Comparison of ENCODE assay signal across 7 mouse cellular contexts in genomic region chr14:84448381-84448771, GRCm38 (mm10). TPM values are rescaled to one million over a fixed set of nuclear protein-coding genes. Genes with fewer than 3 reads are reported as not detected.
DNase-seq lines count a peak whose midpoint lies in the region; ATAC-seq and TF ChIP-seq lines count a peak whose summit lies in the region.

No protein-coding gene starts in this region.

- intact Hi-C loops in gastrocnemius, postnatal 14 days (cut with DNase I; ENCODE audit: low total_unique reads): no loop called here

- H3K27me3 ChIP-seq in embryonic facial prominence, embryonic 10.5 days (replicated peaks; ENCODE audit: low read depth, poor library complexity, severe bottlenecking): peaks cover 57% of the 10 kb centered on the region
- H3K27me3 ChIP-seq in hindbrain, postnatal 0 days (ENCODE audit: insufficient read depth, low read length): no peaks in the 10 kb centered on the region
- H3K27me3 ChIP-seq in lung, embryonic 16.5 days (ENCODE audit: control insufficient read depth, insufficient read depth, low read depth, low read length): peaks cover 29% of the 10 kb centered on the region

- peaks cover 0 to 15% of the 10 kb centered on the region in 2 experiments; a peak in 1 of 4 replicates for H3K4me1 ChIP-seq in ES-E14 (ENCODE audit: control insufficient read depth in 2 of 2, insufficient read depth in 2 of 2, low read length in 2 of 2, poor library complexity in 1 of 2)
- H3K4me1 ChIP-seq in embryonic facial prominence, embryonic 10.5 days: peaks cover 34% of the 10 kb centered on the region
- peaks cover 5% of the 10 kb centered on the region; the same call in 1 of the 2 replicates for H3K4me1 ChIP-seq in hindbrain, postnatal 0 days (ENCODE audit: insufficient read depth, low read length)
- peaks cover 9% of the 10 kb centered on the region for H3K4me1 ChIP-seq in lung, embryonic 16.5 days (replicated peaks; ENCODE audit: control insufficient read depth, insufficient read depth, low read length)

- H3K4me2 ChIP-seq in hindbrain, postnatal 0 days (ENCODE audit: low read depth, low read length): peak overlapping the region; percentile 85
- peak overlapping the region; percentile 64 for H3K4me2 ChIP-seq in lung, embryonic 16.5 days (ENCODE audit: low read depth, low read length)

- 2% methylated on average over 15 of the region's 15 CpGs for WGBS in embryonic facial prominence, embryonic 10.5 days
- WGBS in hindbrain, postnatal 0 days: 2% methylated on average over 15 of the region's 15 CpGs
- WGBS in lung, embryonic 16.5 days: 4% methylated on average over 15 of the region's 15 CpGs

- no peak for TF ChIP-seq CTCF in hindbrain, postnatal 0 days (IDR thresholded peaks at IDR 0.05; ENCODE audit: low read depth)

- no peak for ATAC-seq in hindbrain, postnatal 0 days
- no peak for ATAC-seq in lung, embryonic 16.5 days (ENCODE audit: low read depth)
- no peak for ATAC-seq in erythroid progenitor cell, adult 5-6 weeks (replicated peaks; ENCODE audit: low FRiP score, poor library complexity, severe bottlenecking)

- no peak overlapping the region for H3K27ac ChIP-seq in ES-E14 (ENCODE audit: insufficient read depth, low read depth, low read length, poor library complexity, severe bottlenecking)
- no peak overlapping the region for H3K27ac ChIP-seq in embryonic facial prominence, embryonic 10.5 days (replicated peaks)
- H3K27ac ChIP-seq in hindbrain, postnatal 0 days: 0 out of 2 replicates have a peak overlapping the region, but pooled peaks have one; percentile 8
- H3K27ac ChIP-seq in lung, embryonic 16.5 days (ENCODE audit: low read length): no peak overlapping the region

- no peak overlapping the region for H3K9ac ChIP-seq in ES-E14 (ENCODE audit: insufficient read depth, low read depth, low read length, poor library complexity, severe bottlenecking)
- peak overlapping the region; percentile 76 for H3K9ac ChIP-seq in hindbrain, postnatal 0 days (replicated peaks; ENCODE audit: low read length)
- H3K9ac ChIP-seq in lung, embryonic 16.5 days (ENCODE audit: low read length): peak overlapping the region; percentile 62

- no peaks in the 10 kb centered on the region for H3K9me3 ChIP-seq in ES-E14 (ENCODE audit: control insufficient read depth, insufficient read depth, low read depth, low read length)
- no peaks in the 10 kb centered on the region for H3K9me3 ChIP-seq in embryonic facial prominence, embryonic 10.5 days
- no peaks in the 10 kb centered on the region for H3K9me3 ChIP-seq in hindbrain, postnatal 0 days (ENCODE audit: low read length)
- H3K9me3 ChIP-seq in lung, embryonic 16.5 days (ENCODE audit: control insufficient read depth, low read length): no peaks in the 10 kb centered on the region

- no peak for DNase-seq in ES-E14 (ENCODE audit: low read depth, low spot score)
- DNase-seq in embryonic facial prominence, embryonic 10.5 days (ENCODE audit: low spot score): peak; percentile 40
- DNase-seq in hindbrain, postnatal 0 days (ENCODE audit: low spot score): no peak
- DNase-seq in frontal cortex, postnatal 36 days (ENCODE audit: low spot score in 2 of 2): no peak
- DNase-seq in gastrocnemius, postnatal 14 days: no peak

- H3K4me3 ChIP-seq in ES-E14 (ENCODE audit: insufficient read depth in 1 of 2, low read depth in 1 of 2, low read length in 2 of 2, poor library complexity in 1 of 2, severe bottlenecking in 1 of 2): peak overlapping the region; percentile 43 to 49; a peak in 3 of 4 replicates
- peak overlapping the region; percentile 70 for H3K4me3 ChIP-seq in embryonic facial prominence, embryonic 10.5 days
- peak overlapping the region; percentile 81 for H3K4me3 ChIP-seq in hindbrain, postnatal 0 days (ENCODE audit: low read length)
- peak overlapping the region; percentile 66 for H3K4me3 ChIP-seq in lung, embryonic 16.5 days (ENCODE audit: low read length)

- in situ Hi-C loops in ES-E14 (cut with MboI; ENCODE audit: low sequenced_read_pairs in 2 of 2, unreplicated experiment in 2 of 2): no loop called here

- H3K36me3 ChIP-seq in ES-E14 (ENCODE audit: control insufficient read depth, insufficient read depth, low read length, poor library complexity, severe bottlenecking): no peaks in the 10 kb centered on the region
- no peaks in the 10 kb centered on the region for H3K36me3 ChIP-seq in embryonic facial prominence, embryonic 10.5 days (replicated peaks)
- no peaks in the 10 kb centered on the region for H3K36me3 ChIP-seq in hindbrain, postnatal 0 days (ENCODE audit: insufficient read depth, low read length)
- no peaks in the 10 kb centered on the region for H3K36me3 ChIP-seq in lung, embryonic 16.5 days (ENCODE audit: control insufficient read depth, insufficient read depth, low read length)

TF ChIP-seq in ES-E14, 5 proteins besides CTCF, POLR2A, EP300 and RAD21:
- TF ChIP-seq ZC3H11A (IDR thresholded peaks at IDR 0.05; ENCODE audit: borderline replicate concordance, low read depth, low read length) (no peak), HCFC1 (IDR thresholded peaks at IDR 0.05; ENCODE audit: borderline replicate concordance, insufficient read depth, low read length) (no peak), MAFK (IDR thresholded peaks at IDR 0.05; ENCODE audit: insufficient read depth, low read depth, low read length) (no peak), ZNF384 (IDR thresholded peaks at IDR 0.05; ENCODE audit: low read depth, low read length) (no peak), CHD2 (IDR thresholded peaks at IDR 0.05; ENCODE audit: low read depth, low read length) (no peak)

RNA-seq across cellular contexts. Expression of gene Pcdh17, which starts 5.0 kb away (rescaled TPM):
- 0.21 and 0.22 TPM in 2 replicates for total RNA-seq in ES-E14 (2012; rRNA removed)
- 6.6 and 6.7 TPM in 2 replicates for polyA plus RNA-seq in embryonic facial prominence, embryonic 10.5 days (2016; fragmentation: Nextera tagmentation; extraction: Ambion mirVana)
- 57.3 and 62.8 TPM in 2 replicates for total RNA-seq in hindbrain, postnatal 0 days (2014; rRNA removed)
- 29.5 and 31.5 TPM in 2 replicates for polyA plus RNA-seq in hindbrain, postnatal 0 days (2015; fragmentation: Nextera tagmentation; extraction: Ambion mirVana)
- polyA plus RNA-seq in lung, embryonic 16.5 days (2015; fragmentation: Nextera tagmentation; extraction: Ambion mirVana): 21.8 and 22.9 TPM in 2 replicates
- not detected in 2 replicates for total RNA-seq in erythroid progenitor cell, adult 5-6 weeks (2015; ENCODE audit: low replicate concordance)
- total RNA-seq in erythroid progenitor cell, adult 5-6 weeks (2017; ENCODE audit: low replicate concordance): not detected in 2 replicates
- total RNA-seq in gastrocnemius, postnatal 14 days (2021): 1 to 10 TPM; 3.7 to 5.2 TPM
